Mouse (Mus musculus) neutrophil, adult 83 days (primary cell): ENCODE measurements around the gene Vmn2r29. TPM values are rescaled to one million over a fixed set of nuclear protein-coding genes. Genes with fewer than 3 reads are reported as not detected.

Experiments used
- total RNA-seq, 2 experiments: library from RNA; stranded (reverse); gene quantifications; one replicate each; pipeline ENCODE4 v1.2.4; 2023

Vmn2r29 gene
- total RNA-seq = under 1 TPM in 1 of 2 experiments, not detected in 1; 0.29 TPM

DNA sequence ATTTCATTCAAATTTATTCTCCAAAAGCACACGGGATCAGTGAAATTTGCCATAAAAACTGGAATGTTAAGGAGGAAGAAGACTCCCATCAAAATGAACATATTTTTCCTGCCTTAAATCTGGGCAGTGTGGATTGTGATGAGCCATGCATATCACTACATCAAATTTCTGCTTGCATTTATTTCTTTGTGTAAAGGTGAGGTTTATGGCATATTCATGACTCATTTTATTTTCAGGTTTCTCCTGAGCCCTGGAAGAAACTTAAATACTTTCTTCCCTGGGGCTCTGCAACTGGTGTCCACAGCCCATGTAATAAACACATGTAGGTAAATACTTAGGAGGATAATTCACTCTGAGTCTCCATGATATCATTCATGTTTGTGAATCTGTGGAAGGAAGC lies at the start of gene Vmn2r29:
Gene Vmn2r29 (minus strand): TSS at position 101 of the 400 bp plus-strand sequence.

GRCm38 (mm10) chr7:7277966-7278567 lies 30.9 kb upstream of the Vmn2r29 start, which contains the start of gene Gm45844:
TSS of gene Gm45844 (minus strand) at chr7:7278289.

DNA sequence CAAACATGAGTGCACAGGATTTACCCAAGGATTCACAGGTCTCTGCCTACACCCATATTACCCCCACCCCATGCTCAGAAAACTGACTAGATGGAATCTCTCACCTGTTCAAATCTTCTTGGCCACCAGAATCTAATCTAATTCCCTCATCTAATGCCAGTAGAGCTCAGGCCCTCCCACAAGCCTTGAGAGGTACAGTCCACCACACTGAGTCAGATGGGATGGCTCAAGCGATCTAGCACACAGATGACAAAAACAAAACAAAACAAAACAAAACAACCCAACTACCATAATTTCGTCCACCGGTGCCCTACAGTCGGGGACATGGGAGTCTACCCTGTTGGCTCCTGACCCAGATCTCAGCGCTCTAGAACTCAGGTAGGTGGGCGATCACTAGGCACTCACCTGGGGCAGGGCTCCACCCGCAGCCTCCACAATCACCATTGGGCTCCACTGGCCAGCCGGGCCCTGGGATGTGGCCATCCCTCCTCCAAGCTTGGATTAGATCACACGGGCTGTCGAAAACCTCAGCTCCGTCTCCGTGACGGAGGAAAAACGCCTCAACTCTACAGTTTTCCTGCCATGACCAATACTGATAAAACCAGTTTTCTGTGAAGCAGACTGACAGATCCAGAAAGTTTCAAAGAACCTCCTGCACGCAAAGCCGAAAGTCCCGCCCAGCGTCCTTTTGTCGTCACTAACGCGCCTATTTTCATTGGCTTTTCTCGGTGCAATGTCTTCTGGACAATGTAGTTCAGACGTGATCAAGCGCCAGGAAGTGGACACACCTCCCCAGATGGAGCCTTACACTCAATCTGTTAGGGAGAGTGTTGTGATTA lies 37.6 kb downstream of the Vmn2r29 start, which contains the start of gene Zfp772:
Gene Zfp772 (minus strand): TSS at position 686 of the 839 bp plus-strand sequence.

Other genes starting within 250 kb of the Vmn2r29 start
- gene Zfp954, start 125.8 kb downstream of the Vmn2r29 start, total RNA-seq = 10 to 100 TPM; 11.0 to 12.0 TPM
- gene Zfp773, start 110.6 kb downstream of the Vmn2r29 start, total RNA-seq = 1 to 10 TPM in 1 of 2 experiments, under 1 TPM in 1; 0.90 to 1.3 TPM
- gene Zfp418, start 76.0 kb downstream of the Vmn2r29 start, total RNA-seq = under 1 TPM; 0.61 to 0.71 TPM
- gene Zfp772, start 37.3 kb downstream of the Vmn2r29 start, total RNA-seq = 1 to 10 TPM; 1.2 to 1.5 TPM
- gene Gm45844, start 31.0 kb upstream of the Vmn2r29 start, total RNA-seq = under 1 TPM; 0.24 to 0.71 TPM
- gene Clcn4, start 53.5 kb upstream of the Vmn2r29 start, total RNA-seq = 10 to 100 TPM; 26.0 to 28.0 TPM
- gene Vmn2r30, start 90.3 kb upstream of the Vmn2r29 start, total RNA-seq = not detected
- gene Gm45783, start 127.2 kb upstream of the Vmn2r29 start, total RNA-seq = not detected
- not detected for gene Vmn2r31, start 152.4 kb upstream of the Vmn2r29 start, total RNA-seq
- not detected for gene Vmn2r32, start 232.7 kb upstream of the Vmn2r29 start, total RNA-seq